Mouse (Mus musculus) heart, adult 18-20 months (tissue): ENCODE measurements at regions not wholly inside any gene's neighbourhood (a gene's known extent, or its start where the extent isn't known, plus 50 kb on each side); places are given as distances from the start of the nearest gene placed in this dataset.
A peak's percentile ranks its signal among the peaks of the same experiment; 100 is the strongest.

ENCODE experiments used
- DNase-seq, 2 experiments: peaks; one replicate each; pipeline ENCODE4 v3.0.0; 2021 to 2022; ENCODE audit warnings: mixed read lengths in 1 of 2

- no peak for DNase-seq
Observed at GRCm38 (mm10) chr5:47115882-47116281, 867.1 kb upstream of the Slit2 start.

- no peak for DNase-seq
Observed at GRCm38 (mm10) chr5:47095703-47096102, 887.2 kb upstream of the Slit2 start.

- DNase-seq, result peak; percentile 26 to 43
Observed at GRCm38 (mm10) chr5:47052942-47053341, 930.0 kb upstream of the Slit2 start.

GRCm38 (mm10) chr5:47036752-47037151 is 946.2 kb upstream of the Slit2 start:
- DNase-seq, result no peak

GRCm38 (mm10) chr5:47034021-47034420 is 948.9 kb upstream of the Slit2 start:
- no peak for DNase-seq

GRCm38 (mm10) chr5:47014351-47014750 is 968.6 kb upstream of the Slit2 start:
- peak in 1 of 2 experiments; percentile 49 for DNase-seq

- DNase-seq, result no peak
Observed at GRCm38 (mm10) chr5:46992557-46992956, 990.4 kb upstream of the Slit2 start.

- DNase-seq, result no peak
Observed at GRCm38 (mm10) chr5:46986519-46986918, 996.4 kb upstream of the Slit2 start.

GRCm38 (mm10) chr5:46980326-46980725 is 1002.6 kb upstream of the Slit2 start:
- DNase-seq, result no peak

- no peak for DNase-seq
Observed at GRCm38 (mm10) chr5:46968870-46969436, 1014.0 kb upstream of the Slit2 start.

- DNase-seq, result no peak
Observed at GRCm38 (mm10) chr5:46960749-46961148, 1022.2 kb upstream of the Slit2 start.

GRCm38 (mm10) chr5:46926324-46926723 is 1056.6 kb upstream of the Slit2 start:
- DNase-seq, result no peak

- no peak for DNase-seq
Observed at GRCm38 (mm10) chr5:46901909-46902308, 1044.5 kb upstream of the Lcorl start.

- DNase-seq, result no peak
Observed at GRCm38 (mm10) chr5:46894037-46894436, 1036.6 kb upstream of the Lcorl start.

GRCm38 (mm10) chr5:46883956-46884355 is 1026.5 kb upstream of the Lcorl start:
- no peak for DNase-seq

- DNase-seq, result no peak
Observed at GRCm38 (mm10) chr5:46856837-46857236, 999.4 kb upstream of the Lcorl start.

- DNase-seq, result no peak
Observed at GRCm38 (mm10) chr5:46845175-46845574, 987.8 kb upstream of the Lcorl start.

- DNase-seq, result no peak
Observed at GRCm38 (mm10) chr5:46836810-46837209, 979.4 kb upstream of the Lcorl start.

- no peak for DNase-seq
Observed at GRCm38 (mm10) chr5:46830797-46831618, 973.6 kb upstream of the Lcorl start.

- no peak for DNase-seq
Observed at GRCm38 (mm10) chr5:46830114-46830513, 972.7 kb upstream of the Lcorl start.

GRCm38 (mm10) chr5:46826381-46826780 is 969.0 kb upstream of the Lcorl start:
- no peak for DNase-seq

GRCm38 (mm10) chr5:46824934-46825333 is 967.5 kb upstream of the Lcorl start:
- DNase-seq, result no peak

- DNase-seq, result no peak
Observed at GRCm38 (mm10) chr5:46795102-46795501, 937.7 kb upstream of the Lcorl start.
